Mouse (Mus musculus) midbrain, embryonic 13.5 days (tissue): ENCODE data around the gene Smagp. TPM values are rescaled to one million over a fixed set of nuclear protein-coding genes. Genes with fewer than 3 reads are reported as not detected.

ENCODE experiments used
- ATAC-seq: fragments of 200-750 bp; cut with Nextera tagmentation; 2 replicates; pipeline ENCODE4 v1.8.0; 2017; ENCODE audit warnings: mild to moderate bottlenecking, moderate TSS enrichment, moderate library complexity
- H3K27ac ChIP-seq: fragments of 300-500 bp; sonication (generic); 2 replicates; pipeline ENCODE4 v1.5.1; 2015; ENCODE audit warnings: inconsistent platforms, mild to moderate bottlenecking, moderate library complexity
- H3K27me3 ChIP-seq: fragments of 300-500 bp; sonication (generic); 2 replicates; pipeline ENCODE4 v1.6.1; 2015; ENCODE audit warnings: mild to moderate bottlenecking, inconsistent platforms
- H3K36me3 ChIP-seq: fragments of 300-500 bp; sonication (generic); 2 replicates; pipeline ENCODE4 v1.6.1; 2015; ENCODE audit warnings: mild to moderate bottlenecking, inconsistent platforms
- H3K4me1 ChIP-seq: fragments of 300-500 bp; sonication (generic); replicated peaks from 2 replicates; pipeline ENCODE4 v1.6.1; 2015; ENCODE audit warnings: inconsistent platforms
- H3K4me2 ChIP-seq: fragments of 300-500 bp; sonication (generic); replicated peaks from 2 replicates; pipeline ENCODE4 v1.6.1; 2015; ENCODE audit warnings: moderate library complexity, mild to moderate bottlenecking, inconsistent platforms
- H3K4me3 ChIP-seq: fragments of 300-500 bp; sonication (generic); replicated peaks from 2 replicates; pipeline ENCODE4 v1.5.1; 2015; ENCODE audit warnings: mild to moderate bottlenecking, inconsistent platforms
- H3K9ac ChIP-seq: fragments of 300-500 bp; sonication (generic); replicated peaks from 2 replicates; pipeline ENCODE4 v1.6.1; 2015; ENCODE audit warnings: mild to moderate bottlenecking, inconsistent platforms
- H3K9me3 ChIP-seq: fragments of 300-500 bp; sonication (generic); 2 replicates; pipeline ENCODE4 v1.6.1; 2016; ENCODE audit warnings: mild to moderate bottlenecking, inconsistent platforms
- WGBS: fragments of 180-500 bp; shearing (Covaris S2); methylation state at CpG from one replicate; pipeline ENCODE4 v1.1.7; 2015; 5-methylcytosine and 5-hydroxymethylcytosine counted together
- polyA plus RNA-seq: library from polyadenylated mRNA; unstranded; fragments of >200 nt; fragmentation: Nextera tagmentation; extraction: Ambion mirVana; gene quantifications from 2 replicates; pipeline ENCODE4 v1.2.1, GENCODE M21; 2015

Smagp gene
- polyA plus RNA-seq: 2.4 and 2.9 TPM in 2 replicates

GRCm38 (mm10) chr15:100636700-100637501 is at the start of gene Smagp:
TSS of gene Smagp (minus strand) at chr15:100636940.
- H3K4me3 ChIP-seq: peak within 1 kb of the TSS; percentile 47
- no peak for ATAC-seq
- peaks cover 14% of the 10 kb centered on the region for H3K4me1 ChIP-seq
- H3K9me3 ChIP-seq: no peaks in the 10 kb centered on the region
- H3K27ac ChIP-seq: no peak within 1 kb of the TSS
- under 1% methylated on average over 59 of the region's 77 CpGs for WGBS
- H3K4me2 ChIP-seq: peak within 1 kb of the TSS; percentile 78
- H3K36me3 ChIP-seq: no peaks in the 10 kb centered on the region
- H3K27me3 ChIP-seq: peaks cover 65% of the 10 kb centered on the region
- H3K9ac ChIP-seq: peak within 1 kb of the TSS; percentile 49; the same call in 1 of the 2 replicates

- Histone ChIP-seq H3K27ac (no peak overlapping the region), H3K4me3 (no peak overlapping the region), H3K27me3 (no peaks in the 10 kb centered on the region), H3K9me3 (peaks cover 9% of the 10 kb centered on the region; the same call in 1 of the 2 replicates), H3K9ac (no peak overlapping the region), H3K36me3 (no peaks in the 10 kb centered on the region), H3K4me2 (no peak overlapping the region), H3K4me1 (no peaks in the 10 kb centered on the region)
- 84% methylated on average over 6 of the region's 6 CpGs for WGBS
- no peak for ATAC-seq
Measured at GRCm38 (mm10) chr15:100686434-100686833, 49.7 kb upstream of the Smagp start.

- no peak overlapping the region for H3K27ac ChIP-seq
- H3K9me3 ChIP-seq: peaks cover 9% of the 10 kb centered on the region; the same call in 1 of the 2 replicates
- 90% methylated on average over 8 of the region's 8 CpGs for WGBS
- no peak overlapping the region for H3K9ac ChIP-seq
- no peaks in the 10 kb centered on the region for H3K4me1 ChIP-seq
- no peak overlapping the region for H3K4me3 ChIP-seq
- H3K4me2 ChIP-seq: no peak overlapping the region
- no peaks in the 10 kb centered on the region for H3K27me3 ChIP-seq
- H3K36me3 ChIP-seq: no peaks in the 10 kb centered on the region
- ATAC-seq: no peak
Measured at GRCm38 (mm10) chr15:100685849-100686248, 49.1 kb upstream of the Smagp start.

- Histone ChIP-seq H3K4me3 (no peak overlapping the region), H3K36me3 (no peaks in the 10 kb centered on the region), H3K9me3 (peaks cover 3% of the 10 kb centered on the region; the same call in 1 of the 2 replicates), H3K4me2 (no peak overlapping the region), H3K9ac (no peak overlapping the region), H3K27ac (no peak overlapping the region), H3K27me3 (no peaks in the 10 kb centered on the region), H3K4me1 (no peaks in the 10 kb centered on the region)
- ATAC-seq: no peak
- WGBS: 27% methylated on average over 13 of the region's 13 CpGs
Measured at GRCm38 (mm10) chr15:100685255-100685654, 48.5 kb upstream of the Smagp start.

- no peak overlapping the region for H3K27ac ChIP-seq
- no peaks in the 10 kb centered on the region for H3K36me3 ChIP-seq
- no peaks in the 10 kb centered on the region for H3K9me3 ChIP-seq
- WGBS: 75% methylated on average over 10 of the region's 10 CpGs
- no peak overlapping the region for H3K4me2 ChIP-seq
- H3K9ac ChIP-seq: no peak overlapping the region
- H3K27me3 ChIP-seq: no peaks in the 10 kb centered on the region
- ATAC-seq: no peak
- H3K4me1 ChIP-seq: no peaks in the 10 kb centered on the region
- no peak overlapping the region for H3K4me3 ChIP-seq
Measured at GRCm38 (mm10) chr15:100684450-100684849, 47.7 kb upstream of the Smagp start.

- Histone ChIP-seq H3K4me2 (no peak overlapping the region), H3K27me3 (no peaks in the 10 kb centered on the region), H3K4me1 (no peaks in the 10 kb centered on the region), H3K9ac (no peak overlapping the region), H3K9me3 (no peaks in the 10 kb centered on the region), H3K36me3 (no peaks in the 10 kb centered on the region), H3K4me3 (no peak overlapping the region), H3K27ac (no peak overlapping the region)
- WGBS: 46% methylated on average over 2 of the region's 2 CpGs
- ATAC-seq: 0 out of 2 replicates have a peak, but pooled peaks have one; percentile 48
Measured at GRCm38 (mm10) chr15:100683041-100683440, 46.3 kb upstream of the Smagp start.

- no peaks in the 10 kb centered on the region for H3K36me3 ChIP-seq
- no peak overlapping the region for H3K9ac ChIP-seq
- H3K4me2 ChIP-seq: no peak overlapping the region
- no peaks in the 10 kb centered on the region for H3K9me3 ChIP-seq
- H3K27ac ChIP-seq: no peak overlapping the region
- H3K4me3 ChIP-seq: no peak overlapping the region
- ATAC-seq: no peak
- WGBS: 30% methylated on average over 7 of the region's 7 CpGs
- no peaks in the 10 kb centered on the region for H3K4me1 ChIP-seq
- H3K27me3 ChIP-seq: no peaks in the 10 kb centered on the region
Measured at GRCm38 (mm10) chr15:100681770-100682169, 45.0 kb upstream of the Smagp start.

GRCm38 (mm10) chr15:100680381-100680780 is 43.6 kb upstream of the Smagp start:
- 67% methylated on average over 3 of the region's 3 CpGs for WGBS
- no peak overlapping the region for H3K4me2 ChIP-seq
- no peaks in the 10 kb centered on the region for H3K36me3 ChIP-seq
- H3K9me3 ChIP-seq: no peaks in the 10 kb centered on the region
- H3K9ac ChIP-seq: no peak overlapping the region
- no peaks in the 10 kb centered on the region for H3K27me3 ChIP-seq
- H3K27ac ChIP-seq: no peak overlapping the region
- no peak overlapping the region for H3K4me3 ChIP-seq
- no peak for ATAC-seq
- no peaks in the 10 kb centered on the region for H3K4me1 ChIP-seq

GRCm38 (mm10) chr15:100679005-100679404 is 42.3 kb upstream of the Smagp start:
- Histone ChIP-seq H3K27me3 (no peaks in the 10 kb centered on the region), H3K4me3 (no peak overlapping the region), H3K4me2 (no peak overlapping the region), H3K36me3 (no peaks in the 10 kb centered on the region), H3K27ac (no peak overlapping the region), H3K4me1 (0 out of 2 replicates have a peak, but pooled peaks cover 2% of the 10 kb centered on the region), H3K9ac (no peak overlapping the region), H3K9me3 (no peaks in the 10 kb centered on the region)
- WGBS: 94% methylated on average over 14 of the region's 14 CpGs
- ATAC-seq: no peak

- no peak overlapping the region for H3K4me3 ChIP-seq
- no peaks in the 10 kb centered on the region for H3K9me3 ChIP-seq
- ATAC-seq: no peak
- 86% methylated on average over 12 of the region's 12 CpGs for WGBS
- H3K27ac ChIP-seq: no peak overlapping the region
- H3K4me1 ChIP-seq: 0 out of 2 replicates have a peak, but pooled peaks cover 4% of the 10 kb centered on the region
- H3K27me3 ChIP-seq: no peaks in the 10 kb centered on the region
- no peak overlapping the region for H3K4me2 ChIP-seq
- no peaks in the 10 kb centered on the region for H3K36me3 ChIP-seq
- H3K9ac ChIP-seq: no peak overlapping the region
Measured at GRCm38 (mm10) chr15:100678581-100678980, 41.8 kb upstream of the Smagp start.

GRCm38 (mm10) chr15:100677675-100678074 is 40.9 kb upstream of the Smagp start:
- 93% methylated on average over 8 of the region's 8 CpGs for WGBS
- Histone ChIP-seq H3K9ac (no peak overlapping the region), H3K4me2 (no peak overlapping the region), H3K27me3 (no peaks in the 10 kb centered on the region), H3K27ac (no peak overlapping the region), H3K36me3 (no peaks in the 10 kb centered on the region), H3K4me1 (0 out of 2 replicates have a peak, but pooled peaks cover 4% of the 10 kb centered on the region), H3K9me3 (no peaks in the 10 kb centered on the region), H3K4me3 (no peak overlapping the region)
- no peak for ATAC-seq

GRCm38 (mm10) chr15:100676521-100676920 is 39.8 kb upstream of the Smagp start:
- ATAC-seq: no peak
- no peak overlapping the region for H3K27ac ChIP-seq
- no peaks in the 10 kb centered on the region for H3K36me3 ChIP-seq
- 0 out of 2 replicates have a peak, but pooled peaks cover 4% of the 10 kb centered on the region for H3K4me1 ChIP-seq
- no peak overlapping the region for H3K4me2 ChIP-seq
- no peak overlapping the region for H3K4me3 ChIP-seq
- H3K27me3 ChIP-seq: no peaks in the 10 kb centered on the region
- H3K9me3 ChIP-seq: no peaks in the 10 kb centered on the region
- WGBS: 88% methylated on average over 1 of the region's 1 CpGs
- no peak overlapping the region for H3K9ac ChIP-seq
